Mouse (Mus musculus) heart, embryonic 10.5 days (tissue): ENCODE results near the gene Tdpoz3. TPM values are rescaled to one million over a fixed set of nuclear protein-coding genes. Genes with fewer than 3 reads are reported as not detected.
"Not testable (repeated sequence)": the region's sequence is repeated elsewhere in the genome, so short reads cannot be mapped to it uniquely, and the experiment has no call there.

Source experiments
- DNase-seq: peaks from one replicate; pipeline ENCODE4 v3.0.0-alpha.2; 2017; ENCODE audit warnings: low spot score
- H3K27ac ChIP-seq: fragments of 300-500 bp; sonication (generic); 2 replicates; pipeline ENCODE4 v1.5.1; 2016; ENCODE audit warnings: mild to moderate bottlenecking
- H3K27me3 ChIP-seq: fragments of 300-500 bp; sonication (generic); 2 replicates; pipeline ENCODE4 v1.6.1; 2016; ENCODE audit warnings: mild to moderate bottlenecking; ENCODE audit not compliant: poor library complexity, insufficient read depth, severe bottlenecking
- H3K36me3 ChIP-seq: fragments of 300-500 bp; sonication (generic); 2 replicates; pipeline ENCODE4 v1.6.1; 2016; ENCODE audit warnings: mild to moderate bottlenecking, moderate library complexity
- H3K4me1 ChIP-seq: fragments of 300-500 bp; sonication (generic); 2 replicates; pipeline ENCODE4 v1.6.1; 2016; ENCODE audit warnings: mild to moderate bottlenecking
- H3K4me3 ChIP-seq: fragments of 300-500 bp; sonication (generic); 2 replicates; pipeline ENCODE4 v1.5.1; 2016; ENCODE audit warnings: mild to moderate bottlenecking, moderate library complexity
- H3K9me3 ChIP-seq: fragments of 300-500 bp; sonication (generic); 2 replicates; pipeline ENCODE4 v1.6.1; 2016; ENCODE audit warnings: mild to moderate bottlenecking, moderate library complexity
- WGBS: fragments of 180-500 bp; shearing (Covaris S2); methylation state at CpG from one replicate; pipeline ENCODE4 v1.1.7; 2016; 5-methylcytosine and 5-hydroxymethylcytosine counted together
- polyA plus RNA-seq: library from polyadenylated mRNA; unstranded; fragments of >200 nt; fragmentation: Nextera tagmentation; extraction: Ambion mirVana; gene quantifications from 2 replicates; pipeline ENCODE4 v1.2.1, GENCODE M21; 2016

Tdpoz3 gene
- not detected in 2 replicates for polyA plus RNA-seq

- not testable (repeated sequence) for DNase-seq, H3K4me1 ChIP-seq, H3K27me3 ChIP-seq, H3K4me3 ChIP-seq, H3K36me3 ChIP-seq, H3K27ac ChIP-seq, H3K9me3 ChIP-seq
- 78% methylated on average over 1 of the region's 1 CpGs for WGBS
Observed at GRCm38 (mm10) chr3:93825720-93826119, at the start of gene Tdpoz3. Tdpoz3 (plus strand) TSS chr3:93826020.

- not testable (repeated sequence) for H3K4me3 ChIP-seq, H3K27ac ChIP-seq, DNase-seq, H3K9me3 ChIP-seq, H3K36me3 ChIP-seq, H3K4me1 ChIP-seq, H3K27me3 ChIP-seq
Observed at GRCm38 (mm10) chr3:93796098-93796497, 29.7 kb upstream of the Tdpoz3 start, which contains the start of gene Tdpoz4. Tdpoz4 (plus strand) TSS chr3:93796398.

GRCm38 (mm10) chr3:93813341-93813740, 12.5 kb upstream of the Tdpoz3 start:
- H3K27me3 ChIP-seq, H3K27ac ChIP-seq, H3K36me3 ChIP-seq, H3K9me3 ChIP-seq, H3K4me1 ChIP-seq, H3K4me3 ChIP-seq, DNase-seq: not testable (repeated sequence)

- H3K36me3 ChIP-seq, H3K27ac ChIP-seq, H3K9me3 ChIP-seq, DNase-seq, H3K27me3 ChIP-seq, H3K4me1 ChIP-seq, H3K4me3 ChIP-seq: not testable (repeated sequence)
- WGBS, result 84% methylated on average over 8 of the region's 8 CpGs
Observed at GRCm38 (mm10) chr3:93858957-93859356, 33.1 kb downstream of the Tdpoz3 start.

- H3K4me1 ChIP-seq, DNase-seq, H3K9me3 ChIP-seq, H3K27ac ChIP-seq, H3K4me3 ChIP-seq, H3K36me3 ChIP-seq, H3K27me3 ChIP-seq: not testable (repeated sequence)
- WGBS, result 77% methylated on average over 8 of the region's 8 CpGs
Observed at GRCm38 (mm10) chr3:93870635-93871034, 44.8 kb downstream of the Tdpoz3 start.

Other genes starting within 250 kb of the Tdpoz3 start
- not detected in 2 replicates for gene Tdpoz2, start 173.3 kb upstream of the Tdpoz3 start, polyA plus RNA-seq
- not detected in 2 replicates for gene Tdpoz1, start 149.7 kb upstream of the Tdpoz3 start, polyA plus RNA-seq
- not detected in 2 replicates for gene Gm37596, start 132.9 kb upstream of the Tdpoz3 start, polyA plus RNA-seq
- not detected in 2 replicates for gene Gm5773, start 53.0 kb upstream of the Tdpoz3 start, polyA plus RNA-seq
- gene Tdpoz4, start 29.6 kb upstream of the Tdpoz3 start, polyA plus RNA-seq, result not detected in 2 replicates
- gene Gm9117, start 117.5 kb downstream of the Tdpoz3 start, polyA plus RNA-seq, result not detected in 2 replicates
- gene Tdpoz5, start 135.3 kb downstream of the Tdpoz3 start, polyA plus RNA-seq, result not detected in 2 replicates
- not detected in 2 replicates for gene Gm9125, start 228.9 kb downstream of the Tdpoz3 start, polyA plus RNA-seq
- not detected in 2 replicates for gene Gm10697, start 246.6 kb downstream of the Tdpoz3 start, polyA plus RNA-seq